Mouse (Mus musculus): ENCODE results near the gene Vmn2r87. TPM values are rescaled to one million over a fixed set of nuclear protein-coding genes. Genes with fewer than 3 reads are reported as not detected.
"Not testable (repeated sequence)": the region's sequence is repeated elsewhere in the genome, so short reads cannot be mapped to it uniquely, and the experiment has no call there.

Gene Vmn2r87
- polyA plus RNA-seq (2015; fragmentation: Nextera tagmentation; extraction: Ambion mirVana) = not detected in 2 replicates

- ATAC-seq (replicated peaks; ENCODE audit: insufficient number of reproducible peaks, insufficient read depth, low FRiP score, low read depth) = no peak
- Histone ChIP-seq H3K4me1 (replicated peaks) (no peaks in the 10 kb centered on the region), H3K9me3 (replicated peaks) (no peaks in the 10 kb centered on the region), H3K4me3 (no peak within 1 kb of the TSS), H3K9ac (no peak within 1 kb of the TSS), H3K27ac (no peak within 1 kb of the TSS), H3K4me2 (no peak within 1 kb of the TSS), H3K27me3 (no peaks in the 10 kb centered on the region), H3K36me3 (no peaks in the 10 kb centered on the region)
Observed at GRCm38 (mm10) chr10:130497296-130497695, at the start of gene Vmn2r87. TSS of gene Vmn2r87 (minus strand) at chr10:130497396.

- not testable (repeated sequence) for H3K9me3 ChIP-seq (replicated peaks); H3K4me3 ChIP-seq; H3K36me3 ChIP-seq; H3K27ac ChIP-seq; H3K27me3 ChIP-seq; ATAC-seq (replicated peaks; ENCODE audit: insufficient number of reproducible peaks, insufficient read depth, low FRiP score, low read depth); H3K4me1 ChIP-seq (replicated peaks); H3K9ac ChIP-seq; H3K4me2 ChIP-seq
- 58% methylated on average over 1 of the region's 1 CpGs for WGBS
Observed at GRCm38 (mm10) chr10:130544331-130544730, 47.1 kb upstream of the Vmn2r87 start.

GRCm38 (mm10) chr10:130541931-130542691 lies 44.9 kb upstream of the Vmn2r87 start:
- peak overlapping the region; percentile 40 for H3K9ac ChIP-seq
- H3K4me3 ChIP-seq = peak overlapping the region; percentile 56
- H3K4me2 ChIP-seq = peak overlapping the region; percentile 62
- under 1% methylated on average over 21 of the region's 21 CpGs for WGBS
- H3K36me3 ChIP-seq; H3K4me1 ChIP-seq (replicated peaks); H3K9me3 ChIP-seq (replicated peaks); H3K27me3 ChIP-seq; H3K27ac ChIP-seq: not testable (repeated sequence)
- ATAC-seq (replicated peaks; ENCODE audit: insufficient number of reproducible peaks, insufficient read depth, low FRiP score, low read depth) = peak; percentile 89

GRCm38 (mm10) chr10:130536101-130536500 lies 38.9 kb upstream of the Vmn2r87 start:
- Histone ChIP-seq H3K36me3 (no peaks in the 10 kb centered on the region), H3K4me3 (no peak overlapping the region), H3K4me2 (no peak overlapping the region), H3K9me3 (replicated peaks) (no peaks in the 10 kb centered on the region), H3K27ac (no peak overlapping the region), H3K9ac (no peak overlapping the region), H3K27me3 (no peaks in the 10 kb centered on the region), H3K4me1 (replicated peaks) (no peaks in the 10 kb centered on the region)
- no peak for ATAC-seq (replicated peaks; ENCODE audit: insufficient number of reproducible peaks, insufficient read depth, low FRiP score, low read depth)
- 61% methylated on average over 3 of the region's 3 CpGs for WGBS

- H3K4me2 ChIP-seq = no peak overlapping the region
- H3K36me3 ChIP-seq = no peaks in the 10 kb centered on the region
- H3K9me3 ChIP-seq (replicated peaks) = no peaks in the 10 kb centered on the region
- ATAC-seq (replicated peaks; ENCODE audit: insufficient number of reproducible peaks, insufficient read depth, low FRiP score, low read depth) = no peak
- H3K9ac ChIP-seq = no peak overlapping the region
- no peak overlapping the region for H3K27ac ChIP-seq
- WGBS = 33% methylated on average over 10 of the region's 10 CpGs
- no peak overlapping the region for H3K4me3 ChIP-seq
- no peaks in the 10 kb centered on the region for H3K4me1 ChIP-seq (replicated peaks)
- no peaks in the 10 kb centered on the region for H3K27me3 ChIP-seq
Observed at GRCm38 (mm10) chr10:130527926-130528325, 30.7 kb upstream of the Vmn2r87 start.

GRCm38 (mm10) chr10:130470311-130470760 lies 26.9 kb downstream of the Vmn2r87 start:
- H3K9ac ChIP-seq = peak overlapping the region; percentile 59
- H3K4me1 ChIP-seq (replicated peaks) = no peaks in the 10 kb centered on the region
- no peak overlapping the region for H3K27ac ChIP-seq
- H3K36me3 ChIP-seq = no peaks in the 10 kb centered on the region
- 2% methylated on average over 36 of the region's 36 CpGs for WGBS
- peak overlapping the region; percentile 58 for H3K4me3 ChIP-seq
- no peaks in the 10 kb centered on the region for H3K9me3 ChIP-seq (replicated peaks)
- peak overlapping the region; percentile 92 for H3K4me2 ChIP-seq
- 0 out of 2 replicates have a peak, but pooled peaks have one; percentile 75 for ATAC-seq (replicated peaks; ENCODE audit: insufficient number of reproducible peaks, insufficient read depth, low FRiP score, low read depth)
- 0 out of 2 replicates have a peak, but pooled peaks cover 3% of the 10 kb centered on the region for H3K27me3 ChIP-seq

GRCm38 (mm10) chr10:130455950-130456349 lies 41.2 kb downstream of the Vmn2r87 start, which contains the start of gene Vmn2r86:
TSS of gene Vmn2r86 (minus strand) at chr10:130456050.
- not testable (repeated sequence) for H3K27me3 ChIP-seq; ATAC-seq (replicated peaks; ENCODE audit: insufficient number of reproducible peaks, insufficient read depth, low FRiP score, low read depth); H3K27ac ChIP-seq; H3K9me3 ChIP-seq (replicated peaks); H3K36me3 ChIP-seq; H3K9ac ChIP-seq; H3K4me2 ChIP-seq; H3K4me1 ChIP-seq (replicated peaks); H3K4me3 ChIP-seq
- 78% methylated on average over 1 of the region's 1 CpGs for WGBS

GRCm38 (mm10) chr10:130444776-130445175 lies 52.4 kb downstream of the Vmn2r87 start:
- H3K36me3 ChIP-seq = no peaks in the 10 kb centered on the region
- H3K27ac ChIP-seq = no peak overlapping the region
- no peak for ATAC-seq (replicated peaks; ENCODE audit: insufficient number of reproducible peaks, insufficient read depth, low FRiP score, low read depth)
- 81% methylated on average over 21 of the region's 21 CpGs for WGBS
- no peaks in the 10 kb centered on the region for H3K9me3 ChIP-seq (replicated peaks)
- H3K4me2 ChIP-seq = no peak overlapping the region
- no peak overlapping the region for H3K9ac ChIP-seq
- no peaks in the 10 kb centered on the region for H3K4me1 ChIP-seq (replicated peaks)
- no peak overlapping the region for H3K4me3 ChIP-seq
- no peaks in the 10 kb centered on the region for H3K27me3 ChIP-seq

GRCm38 (mm10) chr10:130434185-130434898 lies 62.9 kb downstream of the Vmn2r87 start:
- ATAC-seq (replicated peaks; ENCODE audit: insufficient number of reproducible peaks, insufficient read depth, low FRiP score, low read depth); H3K9ac ChIP-seq; H3K9me3 ChIP-seq (replicated peaks); H3K4me2 ChIP-seq; H3K4me3 ChIP-seq; H3K4me1 ChIP-seq (replicated peaks); H3K36me3 ChIP-seq; H3K27me3 ChIP-seq; H3K27ac ChIP-seq: not testable (repeated sequence)
- WGBS = 76% methylated on average over 11 of the region's 11 CpGs

GRCm38 (mm10) chr10:130429603-130430002 lies 67.6 kb downstream of the Vmn2r87 start, which contains the start of gene Vmn2r85:
TSS of gene Vmn2r85 (minus strand) at chr10:130429703.
- H3K27me3 ChIP-seq = not testable (repeated sequence)

GRCm38 (mm10) chr10:130422368-130422767 lies 74.8 kb downstream of the Vmn2r87 start:
- not testable (repeated sequence) for H3K4me1 ChIP-seq (replicated peaks); H3K9me3 ChIP-seq (replicated peaks); ATAC-seq (replicated peaks; ENCODE audit: insufficient number of reproducible peaks, insufficient read depth, low FRiP score, low read depth); H3K27ac ChIP-seq; H3K9ac ChIP-seq; H3K4me3 ChIP-seq; H3K27me3 ChIP-seq; H3K4me2 ChIP-seq; H3K36me3 ChIP-seq
- WGBS = 65% methylated on average over 2 of the region's 2 CpGs

More at GRCm38 (mm10) chr10:130429603-130430002, 67.6 kb downstream of the Vmn2r87 start, which contains the start of gene Vmn2r85:
- not testable (repeated sequence) for H3K27ac ChIP-seq; H3K4me3 ChIP-seq; H3K9me3 ChIP-seq (replicated peaks); H3K36me3 ChIP-seq; ATAC-seq (replicated peaks; ENCODE audit: insufficient number of reproducible peaks, insufficient read depth, low FRiP score, low read depth); H3K4me2 ChIP-seq; H3K9ac ChIP-seq; H3K4me1 ChIP-seq (replicated peaks)
